Comparison of ENCODE assay signal across 23 mouse cellular contexts in genomic region chr5:24405389-24405876, GRCm38 (mm10). TPM values are rescaled to one million over a fixed set of nuclear protein-coding genes. Genes with fewer than 3 reads are reported as not detected.
DNase-seq lines count a peak whose midpoint lies in the region; ATAC-seq and TF ChIP-seq lines count a peak whose summit lies in the region.
"Had no signal": no experiment of that assay in that cellular context is flagged by ENCODE, and none has a peak within 500 bp of the region (broad histone marks: within the 10 kb centered on the region; RNA-seq: fewer than 3 reads in every experiment).

No protein-coding gene starts in this region.

- TF ChIP-seq CTCF in layer of hippocampus, adult 2 months (conservative IDR thresholded peaks at IDR 0.05): no peak
- TF ChIP-seq CTCF in embryonic fibroblast, embryonic 13.5 days (IDR thresholded peaks at IDR 0.05; ENCODE audit: borderline replicate concordance, insufficient read depth, low read length): no peak

- no peak for DNase-seq in layer of hippocampus, adult 2 months (ENCODE audit: low spot score in 2 of 2)
- no peak for DNase-seq in layer of hippocampus, postnatal 36 days
- no peak for DNase-seq in liver, embryonic 13.5 days
- no peak for DNase-seq in liver, embryonic 11.5 days (ENCODE audit: low spot score)
- no peak for DNase-seq in cerebellum, postnatal 4 days (ENCODE audit: low spot score in 2 of 2)
- no peak for DNase-seq in midbrain, embryonic 14.5 days
- DNase-seq: adrenal gland, postnatal 25 days; B cell, adult 2 months; cerebellum, adult 18-20 months; cerebellum, adult 9-11 months; cerebellum, postnatal 36 days; embryo, embryonic 11 days; gastrocnemius, postnatal 10 days; heart, adult 18-20 months; heart, postnatal 10 days had no signal

- WGBS in liver, embryonic 13.5 days (ENCODE audit: insufficient replicate concordance): 58% methylated on average over 3 of the region's 3 CpGs
- 67% methylated on average over 3 of the region's 3 CpGs for WGBS in liver, embryonic 11.5 days
- WGBS in midbrain, embryonic 14.5 days: 63% methylated on average over 3 of the region's 3 CpGs

- no peaks in the 10 kb centered on the region for H3K9me3 ChIP-seq in liver, embryonic 13.5 days (replicated peaks)
- no peaks in the 10 kb centered on the region for H3K9me3 ChIP-seq in liver, embryonic 11.5 days (ENCODE audit: control insufficient read depth, low read length)
- H3K9me3 ChIP-seq in midbrain, embryonic 14.5 days (ENCODE audit: control insufficient read depth, low read length): no peaks in the 10 kb centered on the region
- H3K9me3 ChIP-seq: embryonic facial prominence, embryonic 15.5 days; forebrain, embryonic 12.5 days; heart, embryonic 10.5 days; hindbrain, embryonic 10.5 days; hindbrain, embryonic 15.5 days had no signal

- ATAC-seq in liver, embryonic 13.5 days (ENCODE audit: low read depth): no peak
- ATAC-seq in liver, embryonic 11.5 days (replicated peaks; ENCODE audit: low FRiP score): no peak
- no peak for ATAC-seq in midbrain, embryonic 14.5 days (ENCODE audit: low FRiP score, low TSS enrichment)
- ATAC-seq: forebrain, embryonic 16.5 days had no signal

- no peaks in the 10 kb centered on the region for H3K27me3 ChIP-seq in liver, embryonic 13.5 days
- H3K27me3 ChIP-seq in liver, embryonic 11.5 days (replicated peaks; ENCODE audit: control insufficient read depth, insufficient read depth, low read length): no peaks in the 10 kb centered on the region
- H3K27me3 ChIP-seq in midbrain, embryonic 14.5 days (ENCODE audit: control insufficient read depth, insufficient read depth, low read length): no peaks in the 10 kb centered on the region
- H3K27me3 ChIP-seq: embryonic facial prominence, embryonic 15.5 days; forebrain, embryonic 12.5 days; hindbrain, embryonic 15.5 days had no signal

- H3K27ac ChIP-seq in layer of hippocampus, adult 2 months: peak overlapping the region; percentile 62
- peak overlapping the region; percentile 2; the same call in 1 of the 2 replicates for H3K27ac ChIP-seq in liver, embryonic 13.5 days
- H3K27ac ChIP-seq in liver, embryonic 11.5 days (ENCODE audit: low read depth, low read length): no peak overlapping the region
- peak overlapping the region; percentile 45 for H3K27ac ChIP-seq in embryonic fibroblast, embryonic 13.5 days (ENCODE audit: insufficient read depth, low read length)
- H3K27ac ChIP-seq in midbrain, embryonic 14.5 days (replicated peaks; ENCODE audit: low read depth, low read length): no peak overlapping the region
- H3K27ac ChIP-seq: embryonic facial prominence, embryonic 15.5 days; forebrain, embryonic 12.5 days; heart, embryonic 10.5 days; hindbrain, embryonic 10.5 days; hindbrain, embryonic 15.5 days had no signal

- peaks cover 22% of the 10 kb centered on the region for H3K4me1 ChIP-seq in liver, embryonic 13.5 days (replicated peaks)
- no peaks in the 10 kb centered on the region; the same call in 1 of the 2 replicates for H3K4me1 ChIP-seq in liver, embryonic 11.5 days (replicated peaks; ENCODE audit: control insufficient read depth, insufficient read depth, low read length)
- H3K4me1 ChIP-seq in embryonic fibroblast, embryonic 13.5 days (ENCODE audit: control insufficient read depth, insufficient read depth, low read length): no peaks in the 10 kb centered on the region; the same call in 1 of the 2 replicates
- H3K4me1 ChIP-seq in midbrain, embryonic 14.5 days (ENCODE audit: control insufficient read depth, insufficient read depth, low read length): no peaks in the 10 kb centered on the region
- H3K4me1 ChIP-seq: embryonic facial prominence, embryonic 15.5 days; forebrain, embryonic 12.5 days; hindbrain, embryonic 15.5 days had no signal

- no peak overlapping the region for H3K4me2 ChIP-seq in liver, embryonic 13.5 days
- no peak overlapping the region for H3K4me2 ChIP-seq in liver, embryonic 11.5 days
- H3K4me2 ChIP-seq in midbrain, embryonic 14.5 days (ENCODE audit: low read length): no peak overlapping the region
- H3K4me2 ChIP-seq: embryonic facial prominence, embryonic 15.5 days; forebrain, embryonic 12.5 days; hindbrain, embryonic 15.5 days had no signal

- peaks cover 67% of the 10 kb centered on the region for H3K36me3 ChIP-seq in liver, embryonic 13.5 days
- peaks cover 14% of the 10 kb centered on the region; the same call in 1 of the 2 replicates for H3K36me3 ChIP-seq in liver, embryonic 11.5 days (ENCODE audit: control insufficient read depth, insufficient read depth, low read length)
- H3K36me3 ChIP-seq in midbrain, embryonic 14.5 days (ENCODE audit: control insufficient read depth, insufficient read depth, low read length): peaks cover 60% of the 10 kb centered on the region
- H3K36me3 ChIP-seq: hindbrain, embryonic 15.5 days had no signal

- H3K4me3 ChIP-seq in layer of hippocampus, adult 2 months: no peak overlapping the region
- H3K4me3 ChIP-seq in liver, embryonic 13.5 days (replicated peaks): no peak overlapping the region
- no peak overlapping the region for H3K4me3 ChIP-seq in liver, embryonic 11.5 days (ENCODE audit: low read depth, low read length)
- H3K4me3 ChIP-seq in embryonic fibroblast, embryonic 13.5 days (ENCODE audit: insufficient read depth, low read length): no peak overlapping the region
- no peak overlapping the region for H3K4me3 ChIP-seq in midbrain, embryonic 14.5 days (replicated peaks; ENCODE audit: low read depth, low read length)
- H3K4me3 ChIP-seq: embryonic facial prominence, embryonic 15.5 days; forebrain, embryonic 12.5 days; heart, embryonic 10.5 days; hindbrain, embryonic 10.5 days; hindbrain, embryonic 15.5 days had no signal

- H3K9ac ChIP-seq in liver, embryonic 13.5 days: no peak overlapping the region
- H3K9ac ChIP-seq in liver, embryonic 11.5 days (ENCODE audit: low read depth, low read length): no peak overlapping the region
- H3K9ac ChIP-seq in midbrain, embryonic 14.5 days (replicated peaks; ENCODE audit: low read length): no peak overlapping the region
- H3K9ac ChIP-seq: embryonic facial prominence, embryonic 15.5 days; forebrain, embryonic 12.5 days; hindbrain, embryonic 15.5 days had no signal

- no peak for TF ChIP-seq POLR2A in embryonic fibroblast, embryonic 13.5 days (IDR thresholded peaks at IDR 0.05; ENCODE audit: low read depth, low read length)

RNA-seq across cellular contexts. Expression of gene Asic3, which starts 7.8 kb away (rescaled TPM):
- total RNA-seq in layer of hippocampus, adult 2 months (2021): under 1 TPM; 0.20 to 0.39 TPM
- under 1 TPM in 1 of 2 experiments, not detected in 1; 0.23 TPM for total RNA-seq in layer of hippocampus, postnatal 36 days (2021)
- polyA plus RNA-seq in liver, embryonic 13.5 days (2015; fragmentation: Nextera tagmentation; extraction: Ambion mirVana): not detected in 2 replicates
- polyA plus RNA-seq in liver, embryonic 11.5 days (2014; fragmentation: Nextera tagmentation; extraction: Ambion mirVana): 0.19 TPM in 1 of 2 replicates, not detected in the other
- polyA plus RNA-seq in embryonic fibroblast, embryonic 13.5 days (2011; ENCODE audit: insufficient read length, low read depth, missing spikeins): 2.3 and 3.5 TPM in 2 replicates
- polyA plus RNA-seq in midbrain, embryonic 14.5 days (2014; fragmentation: Nextera tagmentation; extraction: Ambion mirVana): not detected in 2 replicates
- total RNA-seq: heart, adult 18-20 months had no signal
- polyA plus RNA-seq: heart, embryonic 14.5 days had no signal

RNA-seq across cellular contexts. Expression of gene Abcb8, which starts 12.0 kb away (rescaled TPM):
- total RNA-seq in layer of hippocampus, adult 2 months (2021): 10 to 100 TPM; 50.8 to 57.0 TPM
- 10 to 100 TPM; 51.9 to 58.7 TPM for total RNA-seq in layer of hippocampus, postnatal 36 days (2021)
- 30.2 and 30.5 TPM in 2 replicates for polyA plus RNA-seq in liver, embryonic 13.5 days (2015; fragmentation: Nextera tagmentation; extraction: Ambion mirVana)
- 54.6 and 55.2 TPM in 2 replicates for polyA plus RNA-seq in liver, embryonic 11.5 days (2014; fragmentation: Nextera tagmentation; extraction: Ambion mirVana)
- 10.6 and 11.7 TPM in 2 replicates for polyA plus RNA-seq in embryonic fibroblast, embryonic 13.5 days (2011; ENCODE audit: insufficient read length, low read depth, missing spikeins)
- polyA plus RNA-seq in midbrain, embryonic 14.5 days (2014; fragmentation: Nextera tagmentation; extraction: Ambion mirVana): 45.3 and 52.1 TPM in 2 replicates

RNA-seq across cellular contexts. Expression of gene Atg9b, which starts 13.5 kb away (rescaled TPM):
- total RNA-seq in layer of hippocampus, adult 2 months (2021): 1 to 10 TPM; 3.0 to 3.2 TPM
- total RNA-seq in layer of hippocampus, postnatal 36 days (2021): 1 to 10 TPM; 3.0 to 4.2 TPM
- 0.56 and 0.60 TPM in 2 replicates for polyA plus RNA-seq in liver, embryonic 13.5 days (2015; fragmentation: Nextera tagmentation; extraction: Ambion mirVana)
- 0.75 and 1.0 TPM in 2 replicates for polyA plus RNA-seq in liver, embryonic 11.5 days (2014; fragmentation: Nextera tagmentation; extraction: Ambion mirVana)
- 0.39 and 1.0 TPM in 2 replicates for polyA plus RNA-seq in embryonic fibroblast, embryonic 13.5 days (2011; ENCODE audit: insufficient read length, low read depth, missing spikeins)
- polyA plus RNA-seq in midbrain, embryonic 14.5 days (2014; fragmentation: Nextera tagmentation; extraction: Ambion mirVana): 0.72 and 1.0 TPM in 2 replicates

RNA-seq across cellular contexts. Expression of gene Cdk5, which starts 17.9 kb away (rescaled TPM):
- 100 to 1,000 TPM; 118 to 136 TPM for total RNA-seq in layer of hippocampus, adult 2 months (2021)
- total RNA-seq in layer of hippocampus, postnatal 36 days (2021): 100 to 1,000 TPM; 122 TPM
- polyA plus RNA-seq in liver, embryonic 13.5 days (2015; fragmentation: Nextera tagmentation; extraction: Ambion mirVana): 10.9 and 11.3 TPM in 2 replicates
- 25.2 and 25.9 TPM in 2 replicates for polyA plus RNA-seq in liver, embryonic 11.5 days (2014; fragmentation: Nextera tagmentation; extraction: Ambion mirVana)
- 70.7 and 76.7 TPM in 2 replicates for polyA plus RNA-seq in embryonic fibroblast, embryonic 13.5 days (2011; ENCODE audit: insufficient read length, low read depth, missing spikeins)
- 110 and 136 TPM in 2 replicates for polyA plus RNA-seq in midbrain, embryonic 14.5 days (2014; fragmentation: Nextera tagmentation; extraction: Ambion mirVana)

RNA-seq across cellular contexts. Expression of gene Slc4a2, which starts 18.2 kb away (rescaled TPM):
- total RNA-seq in layer of hippocampus, adult 2 months (2021): 10 to 100 TPM; 32.5 to 37.6 TPM
- 10 to 100 TPM; 25.6 to 33.2 TPM for total RNA-seq in layer of hippocampus, postnatal 36 days (2021)
- polyA plus RNA-seq in liver, embryonic 13.5 days (2015; fragmentation: Nextera tagmentation; extraction: Ambion mirVana): 9.0 and 10.8 TPM in 2 replicates
- 20.5 and 22.4 TPM in 2 replicates for polyA plus RNA-seq in liver, embryonic 11.5 days (2014; fragmentation: Nextera tagmentation; extraction: Ambion mirVana)
- 59.0 and 69.3 TPM in 2 replicates for polyA plus RNA-seq in embryonic fibroblast, embryonic 13.5 days (2011; ENCODE audit: insufficient read length, low read depth, missing spikeins)
- 14.8 TPM in 2 replicates for polyA plus RNA-seq in midbrain, embryonic 14.5 days (2014; fragmentation: Nextera tagmentation; extraction: Ambion mirVana)

Comparison
In these comparisons a context has a peak if more than half of its experiments do, and no peak if none do; other contexts are left out.
1. H3K27ac ChIP-seq: peak in layer of hippocampus, adult 2 months (single experiment), liver, embryonic 13.5 days (single experiment) and embryonic fibroblast, embryonic 13.5 days (single experiment); none in liver, embryonic 11.5 days (single experiment) and midbrain, embryonic 14.5 days (single experiment).